Mouse (Mus musculus) megakaryocyte, embryonic 14.5 days (primary cell): ENCODE data around the gene Zfp664.

Experiments used
- FLI1 ChIP-seq: IDR thresholded peaks from 2 replicates; pipeline ENCODE4 v1.6.1; 2012; ENCODE audit warnings: low read length, inconsistent platforms, mixed read lengths
- GATA1 ChIP-seq: IDR thresholded peaks from 3 replicates; pipeline ENCODE4 v1.6.1; 2012; ENCODE audit warnings: mixed read lengths, low read length, inconsistent platforms, borderline replicate concordance

DNA sequence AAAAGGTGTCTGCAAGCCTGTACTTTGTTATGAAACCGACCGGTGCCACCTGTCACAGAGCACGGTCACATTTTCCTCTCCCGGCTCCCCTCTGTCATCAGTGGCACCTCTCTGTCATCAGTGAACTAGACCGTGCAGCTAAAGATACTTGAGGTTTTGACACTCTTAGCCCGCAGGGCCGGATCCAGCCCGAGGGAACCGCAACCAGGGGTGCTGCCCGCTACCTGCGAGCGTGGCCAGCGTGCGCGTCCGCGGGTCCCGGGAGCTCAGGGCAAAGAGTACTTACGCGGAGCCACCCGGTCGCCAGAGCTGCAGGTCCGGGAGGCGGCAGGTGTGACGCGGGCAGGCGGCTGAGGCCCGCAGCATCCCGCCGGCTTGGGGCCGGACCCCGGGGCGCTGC lies 1.0 kb upstream of the Zfp664 start:
- TF ChIP-seq GATA1 (no peak), FLI1 (no peak)
